Mouse (Mus musculus): ENCODE measurements around the gene Wdfy3.
"Not testable (repeated sequence)": the region's sequence is repeated elsewhere in the genome, so short reads cannot be mapped to it uniquely, and the experiment has no call there.

Wdfy3 gene

DNA sequence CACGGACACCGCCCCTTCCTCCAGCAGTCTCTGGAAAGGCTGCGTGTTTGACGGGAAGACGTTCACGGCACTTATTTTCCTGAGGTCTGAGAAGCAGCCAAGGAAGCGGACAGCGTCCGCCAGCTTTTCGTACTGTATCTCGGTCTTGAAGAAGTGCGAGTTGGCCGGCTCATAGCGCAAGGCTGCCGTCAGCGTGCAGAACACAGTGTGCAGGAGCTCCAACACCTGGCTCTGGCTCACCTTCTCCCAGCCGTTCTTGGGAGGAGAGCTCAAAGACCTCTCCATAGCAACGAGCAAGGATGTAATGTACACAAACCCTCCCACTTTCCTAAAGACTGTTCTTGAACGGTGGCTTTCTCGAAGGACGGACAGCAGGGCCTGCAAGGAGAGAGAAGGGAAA lies 132.4 kb downstream of the Wdfy3 start:
- DNase-seq, result no peak

DNA sequence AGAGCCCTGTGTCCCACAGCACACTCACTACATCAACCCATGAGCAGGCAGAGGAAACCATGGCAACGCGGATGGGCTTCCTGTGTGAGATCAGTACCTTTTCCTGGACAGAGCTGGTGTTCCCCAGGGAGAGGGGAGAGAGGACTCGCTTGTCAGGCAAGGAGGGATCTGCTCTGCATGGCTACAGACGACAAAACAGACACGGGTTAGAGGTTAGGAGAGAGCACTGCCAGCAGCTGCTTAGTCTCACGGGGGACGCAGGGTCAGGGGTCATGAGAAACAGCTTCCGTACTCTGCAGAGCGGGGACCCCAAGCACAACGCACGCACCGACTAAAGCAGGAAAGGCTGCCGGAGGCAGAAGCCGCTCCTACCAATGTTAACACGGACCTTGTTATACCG lies 133.8 kb downstream of the Wdfy3 start:
- no peak for DNase-seq

DNA sequence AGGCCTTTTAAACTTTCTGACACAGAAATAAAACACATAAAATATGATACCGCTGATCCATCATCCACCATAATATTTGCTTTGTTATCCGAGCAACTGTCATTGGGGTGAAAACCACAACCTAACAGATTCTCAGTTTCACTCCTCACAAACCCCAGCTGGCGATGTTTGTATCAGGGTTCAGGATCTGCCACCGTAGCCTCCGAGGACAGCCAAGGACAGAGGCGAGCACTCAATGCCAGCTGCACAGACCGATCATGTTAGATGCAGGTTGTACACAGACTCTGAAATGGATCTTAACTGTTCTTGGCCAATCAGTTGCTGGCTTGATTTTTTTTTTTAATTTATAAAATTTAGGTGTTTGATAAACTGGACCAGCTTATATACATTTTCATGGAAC lies 135.1 kb downstream of the Wdfy3 start:
- DNase-seq, result no peak

DNA sequence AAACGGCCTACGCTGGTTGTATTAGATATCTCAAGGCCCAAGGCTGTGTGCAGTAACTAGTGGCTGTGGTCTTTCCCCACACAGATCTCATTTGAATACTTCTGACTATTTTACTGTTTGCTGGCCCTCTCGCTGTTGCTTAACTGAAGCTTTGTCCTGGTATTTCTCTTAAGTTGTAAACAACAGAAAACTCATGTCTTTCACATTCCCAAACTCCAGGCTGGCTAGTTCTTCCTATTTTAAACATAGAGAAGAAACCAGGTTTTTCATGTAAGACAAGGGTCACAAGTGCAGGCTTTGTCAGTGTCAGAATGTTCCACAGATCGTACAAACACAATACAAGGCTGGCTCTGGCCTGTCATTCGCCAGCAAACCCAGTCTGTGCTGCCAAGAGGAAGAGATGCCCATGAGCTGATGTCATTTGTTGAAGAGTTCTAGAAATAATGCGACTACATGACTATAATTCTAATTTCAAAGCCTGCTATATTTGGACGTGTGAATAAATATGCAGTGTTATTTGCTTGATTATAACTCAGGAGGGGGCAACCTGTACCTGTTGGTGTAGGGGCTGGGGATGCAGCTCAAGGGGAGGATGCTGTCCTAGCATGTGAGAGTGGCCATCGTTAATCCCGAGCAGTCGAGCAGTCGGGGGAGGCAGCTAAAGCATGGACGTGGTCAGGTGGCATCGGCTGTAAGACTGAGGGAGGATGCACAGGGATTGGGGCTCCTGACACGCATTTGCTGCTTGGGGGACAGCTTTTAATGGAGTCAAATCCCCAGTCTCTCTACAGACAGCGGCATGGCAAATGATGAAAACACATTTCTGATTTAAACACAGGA lies 136.5 kb downstream of the Wdfy3 start:
- DNase-seq, result no peak

DNA sequence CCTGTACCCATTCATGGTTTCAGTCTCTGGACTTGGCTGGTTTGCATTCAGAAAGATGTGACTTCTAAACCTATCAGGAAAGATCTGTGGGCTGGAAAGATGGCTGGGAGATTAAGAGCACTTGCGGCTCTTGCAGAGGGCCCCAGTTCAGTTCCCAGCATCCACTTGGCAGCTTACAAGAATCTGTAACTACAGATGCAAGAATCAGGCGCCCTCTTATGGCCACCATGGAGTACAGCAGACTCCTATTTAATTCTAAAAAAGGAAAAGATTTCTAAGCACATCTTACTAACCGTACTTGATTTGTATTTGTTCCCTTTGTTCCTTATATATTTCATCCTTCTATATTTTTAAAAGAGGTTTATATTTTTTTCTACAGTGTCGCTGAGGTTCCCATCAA lies 137.7 kb downstream of the Wdfy3 start:
- DNase-seq, result no peak

DNA sequence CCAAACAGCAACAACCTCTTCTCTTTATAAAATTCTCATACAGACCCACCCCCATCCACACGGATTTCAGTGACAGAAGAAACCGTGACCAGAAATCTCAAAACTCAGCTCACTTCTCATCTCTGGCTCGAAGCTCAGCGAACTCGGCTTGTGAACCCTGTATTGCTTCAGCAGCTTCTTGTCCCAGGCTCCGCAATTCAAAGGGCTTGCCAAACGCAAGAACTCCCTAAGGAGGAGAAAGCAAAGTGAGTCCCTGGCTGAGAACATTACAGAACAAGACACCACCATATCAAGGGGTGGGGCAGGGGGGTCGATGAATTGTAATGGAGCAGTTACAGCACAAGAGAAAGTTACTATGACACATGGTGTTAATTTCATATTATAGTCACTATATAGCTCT lies 143.4 kb downstream of the Wdfy3 start:
- DNase-seq, result no peak

DNA sequence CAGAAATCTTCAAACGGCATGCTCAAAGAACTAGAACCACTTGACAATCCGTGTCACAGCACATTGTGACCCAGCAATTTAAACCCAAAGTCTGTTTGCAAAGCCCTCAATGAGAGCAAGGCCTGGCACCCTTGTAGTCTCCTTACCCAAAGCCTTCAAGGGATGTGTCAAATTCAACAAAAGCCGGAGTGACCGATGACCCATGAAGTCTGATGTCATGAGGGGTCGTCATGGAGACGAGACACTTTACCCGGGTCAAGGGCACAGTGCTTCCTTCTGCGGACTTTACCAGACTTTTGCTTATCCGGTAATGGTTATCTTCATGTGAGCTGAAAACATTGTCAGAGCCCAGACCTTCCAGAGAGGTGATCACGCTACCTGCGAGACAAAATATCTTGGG lies 146.0 kb downstream of the Wdfy3 start:
- no peak for DNase-seq

DNA sequence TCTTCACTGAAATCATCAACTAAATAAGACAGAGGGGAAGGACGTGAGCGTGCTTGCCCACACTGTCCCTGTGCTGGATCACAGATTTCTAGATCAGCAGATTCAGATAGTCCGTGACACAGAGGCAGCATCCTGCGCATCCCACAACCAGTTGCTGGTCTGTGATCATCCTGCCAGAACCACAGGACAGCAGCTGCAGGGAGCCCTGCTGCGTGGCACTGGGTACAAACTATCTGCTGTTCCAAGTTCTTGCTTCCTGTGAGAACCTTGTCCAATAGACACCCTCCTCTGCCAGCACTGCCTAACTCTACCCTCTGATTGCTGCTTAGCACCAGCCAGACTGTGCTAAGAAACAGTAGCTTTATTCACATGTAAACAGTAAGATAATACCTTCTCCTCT lies 150.2 kb downstream of the Wdfy3 start:
- no peak for DNase-seq

DNA sequence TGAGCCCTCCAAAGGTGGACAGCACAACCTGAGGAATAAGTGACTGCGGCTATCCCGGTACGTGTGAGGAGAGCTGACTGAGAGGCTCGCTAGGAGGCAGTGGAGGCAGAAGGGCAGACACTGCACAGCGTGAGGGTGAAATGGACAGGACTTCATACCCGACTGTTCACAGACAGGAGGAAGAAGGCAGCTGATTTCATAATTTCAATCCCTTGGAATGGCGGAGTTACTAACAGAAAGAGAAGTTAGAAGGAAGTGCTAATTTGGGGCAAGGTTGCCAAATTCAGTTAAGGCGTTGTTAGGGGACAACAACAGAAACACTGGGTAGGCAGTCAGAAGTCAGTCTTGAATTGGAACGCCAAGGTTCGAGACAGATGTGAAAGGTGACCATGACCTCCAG lies 160.3 kb downstream of the Wdfy3 start:
- DNase-seq, result no peak

DNA sequence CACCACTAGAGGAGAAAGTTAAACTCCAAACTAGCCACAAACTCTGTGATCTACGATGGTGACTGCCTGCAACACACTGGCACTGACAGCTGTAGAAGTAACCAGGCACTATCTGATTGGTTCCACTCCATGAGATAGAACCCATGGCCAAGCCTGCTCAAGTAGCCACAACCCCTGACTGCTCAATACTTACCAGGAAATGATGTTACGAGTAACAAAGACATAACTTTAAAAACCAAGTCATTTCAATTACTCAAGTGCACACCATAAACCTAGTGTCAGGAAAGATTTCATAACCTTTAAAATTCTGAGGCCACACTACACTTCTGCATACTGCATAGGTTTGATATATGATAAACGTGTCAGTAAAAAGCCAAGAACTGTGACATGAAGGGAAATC lies 164.1 kb downstream of the Wdfy3 start:
- DNase-seq, result no peak

DNA sequence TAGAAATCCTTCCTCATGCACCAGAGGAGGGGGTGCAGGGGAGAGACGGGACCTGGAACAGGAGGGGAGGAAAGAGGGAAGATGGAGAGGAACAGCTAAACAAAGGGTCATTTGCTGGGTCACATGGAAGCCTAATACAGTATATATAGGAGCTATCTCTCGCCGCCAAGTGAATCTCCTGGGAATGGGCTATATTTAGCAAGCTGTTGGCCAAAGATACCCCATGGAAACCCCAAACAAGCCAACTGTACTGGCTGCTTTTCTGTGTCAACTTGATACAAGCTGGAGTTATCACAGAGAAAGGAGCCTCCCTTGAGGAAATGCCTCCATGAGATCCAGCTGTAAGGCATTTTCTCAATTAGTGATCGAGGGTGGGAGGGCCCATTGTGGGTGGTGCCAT lies 164.9 kb downstream of the Wdfy3 start:
- DNase-seq, result not testable (repeated sequence)

DNA sequence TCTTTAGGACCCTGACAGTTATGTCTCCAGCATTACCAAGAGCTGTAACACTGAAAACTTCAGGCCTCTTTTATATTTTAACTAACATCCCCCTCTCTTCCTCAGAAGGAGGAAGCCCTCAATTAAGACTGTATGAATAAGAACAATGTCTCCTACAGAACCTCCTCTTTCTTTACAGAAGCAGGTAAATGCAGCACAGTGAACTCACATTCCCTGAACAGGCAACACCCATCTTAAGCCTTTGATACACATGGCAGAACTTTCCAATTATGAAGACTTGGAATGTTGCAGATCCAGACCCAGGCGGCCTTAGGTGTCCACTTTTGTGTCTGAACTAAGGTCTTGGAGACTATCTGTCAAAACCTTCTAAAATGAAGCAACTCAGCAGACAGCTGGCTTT lies 167.0 kb downstream of the Wdfy3 start:
- DNase-seq, result no peak

DNA sequence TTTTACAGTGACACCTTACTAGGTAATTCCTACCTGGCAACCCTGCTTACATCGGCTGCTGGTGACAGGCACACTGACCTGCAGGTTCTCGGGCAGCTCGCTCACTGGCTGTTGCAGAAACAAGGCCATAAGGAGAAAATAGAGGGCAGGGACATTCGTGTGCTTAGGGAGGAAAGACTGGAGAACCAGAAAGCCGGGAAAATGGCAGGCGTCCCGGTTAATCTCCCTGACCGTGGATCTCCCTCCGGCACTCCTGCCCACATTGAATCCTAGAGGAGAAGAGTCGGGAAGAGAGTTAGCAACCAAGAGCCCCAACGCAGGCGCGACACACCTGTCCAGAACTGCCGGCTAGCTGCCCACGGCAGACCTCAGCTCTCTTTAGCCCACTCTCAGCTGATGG lies 169.7 kb downstream of the Wdfy3 start:
- no peak for DNase-seq

DNA sequence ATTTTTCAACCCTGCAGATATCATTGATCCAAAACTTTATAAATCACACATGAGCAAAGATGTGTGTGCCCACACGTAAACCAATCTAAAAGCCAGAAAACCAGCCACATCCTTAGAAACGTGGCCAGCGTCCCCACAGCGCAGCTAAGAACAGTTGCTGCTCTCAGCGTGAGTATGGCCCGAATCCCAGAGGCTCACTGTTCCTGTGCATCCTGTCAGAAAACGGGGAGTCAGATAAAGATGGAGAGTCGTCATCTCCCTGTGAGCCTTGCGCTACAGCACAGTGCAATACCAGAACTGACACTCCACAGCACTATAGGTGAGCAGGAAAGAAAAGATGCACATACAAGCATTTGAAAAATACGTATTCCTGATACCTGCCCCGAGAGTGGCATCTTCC lies 172.9 kb downstream of the Wdfy3 start:
- DNase-seq, result no peak

DNA sequence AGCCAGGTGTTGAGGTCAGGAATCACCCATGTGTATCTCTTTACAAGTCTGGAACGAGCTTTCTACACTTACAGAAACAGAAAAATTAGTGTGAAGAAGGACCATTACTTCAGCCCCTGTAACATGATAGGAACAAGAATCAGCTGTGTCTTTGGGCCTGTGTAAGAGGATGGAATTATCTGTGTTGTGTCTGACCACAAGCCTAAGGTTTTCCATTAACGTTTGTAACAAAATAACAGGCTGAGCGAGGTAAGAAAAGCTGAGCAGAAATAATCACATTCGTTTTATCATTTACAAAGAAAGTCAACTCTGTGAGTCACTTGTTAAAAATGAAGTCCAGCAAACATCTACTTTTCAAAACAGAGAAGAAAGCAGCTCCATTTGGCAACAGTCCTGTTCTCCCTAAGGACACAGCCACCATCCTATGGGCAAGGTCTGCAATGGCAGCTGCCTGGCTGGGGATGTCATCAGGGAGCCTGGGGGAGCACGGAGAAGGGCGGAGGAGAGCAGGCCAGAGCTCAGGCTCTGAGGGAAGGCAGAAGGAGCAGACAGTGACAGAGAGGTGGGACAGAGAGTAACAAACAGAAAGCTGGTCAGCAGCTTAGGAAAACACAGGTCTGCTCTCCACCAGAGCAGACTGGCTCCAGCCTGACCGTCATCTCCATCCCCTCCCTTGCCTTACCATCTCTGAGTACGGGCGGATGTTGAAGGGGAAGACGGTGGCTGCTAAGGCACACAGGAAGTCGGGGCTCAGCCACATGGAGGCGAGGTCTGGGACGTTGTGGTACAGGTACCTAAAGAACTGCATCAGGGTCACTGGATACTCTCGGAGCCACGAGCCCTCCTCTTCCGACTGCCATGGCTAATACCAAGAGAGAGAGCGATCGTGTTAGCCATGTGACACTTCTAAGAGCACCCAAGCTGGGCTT lies 173.7 kb downstream of the Wdfy3 start:
- DNase-seq, result no peak

DNA sequence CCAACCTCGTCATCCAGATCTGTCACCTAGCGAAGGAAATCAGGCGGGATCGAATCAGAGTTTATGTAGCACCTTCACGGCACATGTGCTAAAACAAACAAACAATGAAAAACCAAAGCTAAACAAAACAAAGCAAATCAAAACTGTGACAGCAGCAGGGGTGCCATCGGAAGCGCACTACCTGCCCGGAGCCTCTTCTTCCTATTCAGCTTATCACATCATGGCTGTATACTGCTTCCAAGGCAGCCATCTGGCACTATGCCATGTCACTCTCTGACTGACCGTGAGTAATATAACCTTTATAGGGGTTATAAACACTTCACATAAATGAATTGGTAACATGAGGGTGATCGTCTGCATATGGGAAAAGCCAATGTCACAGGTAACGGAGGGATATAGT lies 174.6 kb downstream of the Wdfy3 start:
- no peak for DNase-seq

DNA sequence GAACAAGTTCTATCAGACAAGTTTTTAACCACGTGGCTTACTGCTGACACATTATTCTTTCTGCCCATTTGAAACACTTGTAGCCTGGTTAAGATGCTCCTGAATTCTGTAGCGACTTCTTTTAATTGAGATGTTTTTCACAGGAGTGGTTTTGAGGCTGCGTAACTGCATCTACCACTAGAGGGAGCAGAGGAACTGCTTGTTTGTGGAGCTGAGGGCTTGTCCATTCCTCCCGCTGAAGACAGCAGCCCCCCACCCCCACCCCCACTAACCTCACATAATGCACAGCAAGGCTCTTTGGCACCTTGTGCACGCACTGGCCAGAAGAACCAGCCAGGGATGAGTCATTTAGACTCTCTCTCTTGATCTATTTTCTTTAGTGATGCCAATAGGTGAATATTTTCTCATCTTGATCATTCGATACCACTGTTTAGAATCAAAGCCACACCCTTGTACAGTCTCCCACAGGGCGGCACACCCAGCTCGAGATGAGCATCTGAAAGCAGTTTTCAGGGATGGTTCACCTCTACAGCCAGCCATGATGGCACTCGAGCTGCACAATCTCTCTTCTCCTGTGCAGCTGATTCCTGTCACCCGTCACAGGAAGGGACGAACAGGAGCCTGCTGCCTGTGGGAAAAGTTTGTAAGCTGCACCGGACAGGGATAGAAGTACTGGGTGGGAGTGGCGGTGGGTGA lies 175.8 kb downstream of the Wdfy3 start:
- no peak for DNase-seq

DNA sequence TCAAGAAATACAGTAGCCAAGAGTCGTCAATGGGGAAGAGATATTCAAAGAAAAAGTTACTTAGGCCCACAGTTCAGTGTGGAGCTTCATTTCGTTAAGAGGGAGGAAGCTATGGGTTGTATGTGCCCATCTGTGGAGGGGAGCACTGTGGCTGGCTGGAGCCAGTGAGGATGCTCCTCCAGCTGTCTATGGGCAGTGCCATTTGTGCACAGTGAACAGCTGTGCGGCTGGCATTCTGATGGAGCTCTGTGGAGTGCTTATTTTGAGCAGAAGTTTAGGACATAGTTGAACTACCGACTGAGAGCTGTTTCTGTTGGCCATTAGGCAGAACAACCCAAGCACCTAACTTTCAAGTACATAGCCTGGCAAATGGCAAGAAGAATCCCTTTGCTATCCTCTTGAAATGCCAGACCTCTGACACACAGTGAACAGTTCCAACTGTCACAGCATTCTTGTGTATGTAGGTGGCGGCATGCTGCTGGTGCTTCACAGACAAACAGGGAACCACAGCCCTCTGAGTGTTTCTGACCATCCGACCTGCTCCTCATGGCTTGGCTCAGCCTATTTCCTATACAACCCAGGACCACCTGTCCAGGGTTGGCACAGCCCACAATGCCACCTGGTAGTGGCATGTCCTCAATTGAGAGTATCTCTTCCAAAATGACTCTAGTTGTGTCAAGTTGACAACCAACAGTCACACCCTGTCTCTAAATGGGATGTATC lies 177.9 kb downstream of the Wdfy3 start:
- DNase-seq, result no peak

DNA sequence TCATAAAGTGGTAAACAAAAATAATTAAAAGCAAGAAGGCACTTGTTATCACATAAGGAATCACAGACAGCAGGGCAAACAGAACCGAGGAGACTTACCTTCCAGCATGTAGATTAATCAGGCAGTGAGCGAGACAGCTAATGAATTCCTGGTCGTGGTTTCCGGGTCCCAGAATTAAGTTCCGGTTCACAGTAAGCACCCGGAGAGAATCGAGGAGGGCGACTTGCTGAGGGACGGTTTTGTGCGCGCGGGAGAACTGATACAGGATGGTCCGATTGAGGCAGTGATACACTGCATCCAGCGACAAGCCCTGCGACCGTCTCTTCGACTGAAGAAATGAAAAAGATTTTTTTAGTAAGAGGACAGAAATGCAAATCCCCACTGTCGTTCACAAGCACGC lies 181.7 kb downstream of the Wdfy3 start:
- no peak for DNase-seq

DNA sequence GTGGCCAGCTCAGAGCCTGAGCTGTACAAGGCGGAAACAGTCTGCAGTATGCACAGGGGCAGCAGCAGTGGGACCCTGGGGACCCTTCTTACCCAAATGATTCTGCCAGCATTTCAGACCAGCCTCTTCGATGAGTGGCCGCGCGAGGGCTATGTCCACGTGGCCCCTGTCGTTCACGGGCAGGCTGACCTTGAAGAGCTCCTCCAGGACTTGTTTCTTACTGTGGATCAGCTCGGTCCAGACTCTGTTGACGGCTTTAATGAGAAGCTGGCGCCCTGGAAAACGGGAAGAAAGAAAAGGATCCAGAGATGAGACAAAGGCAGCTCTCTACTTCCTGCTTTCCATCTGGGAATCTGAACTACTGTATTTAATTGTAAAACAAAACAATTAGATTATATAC lies 184.7 kb downstream of the Wdfy3 start:
- no peak for DNase-seq

DNA sequence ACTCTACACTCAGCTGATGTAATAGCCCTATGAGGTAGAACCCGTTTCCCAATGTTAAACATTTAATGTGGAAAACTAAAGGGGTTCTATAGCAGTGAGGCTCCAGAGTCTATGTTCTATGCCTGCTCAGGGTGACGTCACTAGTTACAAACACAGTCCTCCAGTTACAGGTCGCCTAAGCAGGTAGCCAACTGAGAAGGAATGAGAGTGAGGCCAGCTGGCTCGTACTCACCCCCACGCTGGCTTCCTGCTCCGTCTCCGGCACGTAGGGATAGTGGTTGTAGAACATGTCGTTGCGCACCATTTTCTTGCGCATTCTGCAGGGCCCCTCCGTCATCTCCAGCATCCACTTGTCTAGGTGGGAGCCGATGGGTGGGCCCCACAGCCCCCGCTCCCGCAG lies 187.5 kb downstream of the Wdfy3 start:
- DNase-seq, result no peak

DNA sequence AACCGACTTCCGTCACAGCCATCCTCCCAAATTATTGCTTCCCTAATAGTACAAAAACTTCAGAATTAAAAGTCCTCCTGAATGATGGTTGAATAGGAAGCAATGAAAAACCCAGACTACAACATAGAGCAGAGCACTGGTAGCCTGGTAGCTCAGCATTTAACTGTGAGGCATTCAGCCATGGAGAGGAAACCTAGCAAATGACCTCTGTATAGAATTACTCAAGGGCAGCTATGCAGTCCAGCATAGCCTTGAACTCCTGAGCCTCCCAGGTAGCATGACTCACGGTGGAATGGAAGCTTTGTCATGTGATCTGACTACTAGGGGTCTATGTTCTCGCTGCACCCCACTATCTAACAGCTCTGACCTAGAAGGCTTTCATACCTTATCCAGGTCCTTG lies 189.8 kb downstream of the Wdfy3 start:
- DNase-seq, result no peak

DNA sequence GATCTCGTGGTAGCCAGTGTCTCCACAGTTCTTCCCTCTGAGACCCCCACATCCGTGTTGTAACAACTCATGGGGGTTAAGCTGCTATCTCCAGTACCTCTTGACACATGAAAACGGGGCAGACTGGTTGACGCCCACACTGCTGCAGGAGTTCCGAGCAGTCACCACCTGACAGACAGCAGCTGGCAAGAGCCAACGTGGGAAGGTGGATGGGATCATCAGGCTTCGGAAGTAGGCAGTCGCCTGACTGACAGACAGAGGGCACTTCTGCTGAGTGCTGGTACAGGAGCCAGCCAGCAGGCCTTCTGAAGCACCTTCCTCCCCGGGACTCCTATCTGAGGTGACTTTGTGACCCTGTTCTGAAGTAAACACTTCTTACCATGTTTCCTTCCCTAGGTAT lies 191.3 kb downstream of the Wdfy3 start:
- no peak for DNase-seq
